Mouse (Mus musculus): Measurements from ENCODE around the gene Nup133. TPM values are rescaled to one million over a fixed set of nuclear protein-coding genes. Genes with fewer than 3 reads are reported as not detected.

Gene Nup133
- total and polyA plus RNA-seq, 3 experiments, result 49.6 to 58.1 (median 58.0) TPM

DNA sequence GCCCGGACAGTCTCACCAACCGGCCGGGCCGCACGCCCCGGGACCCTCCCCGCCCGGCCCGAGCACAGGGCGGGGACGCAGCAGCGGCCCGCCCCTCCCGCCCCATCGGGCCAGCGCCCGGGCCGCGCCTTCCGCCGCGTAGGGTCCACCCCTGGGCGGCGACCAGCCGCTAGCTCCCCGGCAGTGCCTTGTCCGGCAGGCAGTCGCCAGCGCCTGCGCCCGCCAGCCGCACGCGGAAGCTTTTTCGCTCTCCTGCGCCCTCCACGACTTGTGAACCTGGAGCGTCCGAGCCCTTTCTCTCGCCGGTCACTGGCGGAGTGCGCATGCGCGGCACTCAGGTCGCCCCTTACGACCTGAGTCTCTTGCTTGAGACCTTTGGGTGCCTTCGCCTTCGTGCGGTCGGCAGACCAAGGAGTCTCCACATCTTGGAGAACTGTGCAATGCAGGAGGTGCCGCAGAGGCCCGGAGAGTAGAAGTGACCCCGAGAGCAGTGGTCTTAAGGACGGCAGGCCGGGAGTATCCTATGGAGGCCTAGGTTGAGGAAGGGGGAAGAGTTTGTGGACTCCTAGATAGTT is 33.8 kb upstream of the Nup133 start, which contains the start of gene Abcb10:
Abcb10 (minus strand) TSS at position 297 of the 575 bp plus-strand sequence.
- Histone ChIP-seq H3K27ac (ENCODE audit: control insufficient read depth, low read depth, low read length) (peak within 1 kb of the TSS; percentile 76), H3K4me3 (ENCODE audit: control insufficient read depth in 1 of 2, insufficient read depth in 1 of 2, low read depth in 2 of 2, low read length in 2 of 2) (peak within 1 kb of the TSS; percentile 69 to 79), H3K9ac (ENCODE audit: control insufficient read depth, low read depth, low read length, poor library complexity, severe bottlenecking) (peak within 1 kb of the TSS; percentile 82), H3K9me3 (replicated peaks; ENCODE audit: insufficient read depth, low read length) (no peaks in the 10 kb centered on the region), H3K27me3 (ENCODE audit: control insufficient read depth in 1 of 2, insufficient read depth in 2 of 2, low read length in 2 of 2) (no peaks in the 10 kb centered on the region), H3K36me3 (ENCODE audit: control insufficient read depth in 1 of 2, insufficient read depth in 2 of 2, low read length in 2 of 2) (peaks cover 2 to 32% of the 10 kb centered on the region in 2 experiments; a peak in 2 of 4 replicates), H3K79me2 (ENCODE audit: control insufficient read depth, insufficient read depth, low read length, poor library complexity) (peaks cover 20% of the 10 kb centered on the region), H3K4me1 (ENCODE audit: control insufficient read depth in 1 of 2, insufficient read depth in 2 of 2, low read length in 2 of 2) (peaks cover 20 to 42% of the 10 kb centered on the region in 2 experiments)
- DNase-seq (ENCODE audit: low read depth, low spot score), result peak; percentile 90
- peak; percentile 91 for TF ChIP-seq NRF1 (IDR thresholded peaks at IDR 0.05; ENCODE audit: insufficient read depth, low read depth, low read length, poor library complexity, severe bottlenecking)
- no peak for TF ChIP-seq KAT2A (conservative IDR thresholded peaks at IDR 0.05; ENCODE audit: low read depth, low read length)
- no peak for TF ChIP-seq SIN3A (IDR thresholded peaks at IDR 0.05; ENCODE audit: low read length)
- TF ChIP-seq NELFE (IDR thresholded peaks at IDR 0.05; ENCODE audit: low read depth, low read length), result peak; percentile 77
- peak; percentile 30; the same call in 1 of the 2 replicates for TF ChIP-seq ETS1 (IDR thresholded peaks at IDR 0.05; ENCODE audit: low read depth, low read length)
- no peak; the same call in 1 of the 2 replicates for TF ChIP-seq TCF12 (IDR thresholded peaks at IDR 0.05; ENCODE audit: low read depth, low read length)
- TF ChIP-seq HCFC1 (IDR thresholded peaks at IDR 0.05; ENCODE audit: low read depth, low read length), result peak; percentile 63
- TF ChIP-seq POLR2AphosphoS2 (IDR thresholded peaks at IDR 0.05; ENCODE audit: low read length), result peak; percentile 61; the same call in 1 of the 2 replicates
- peak in 1 of 2 experiments; percentile 81 for TF ChIP-seq POLR2A (IDR thresholded peaks at IDR 0.05; ENCODE audit: control insufficient read depth in 1 of 2, insufficient read depth in 1 of 2, low read depth in 1 of 2, low read length in 2 of 2, poor library complexity in 1 of 2)
- TF ChIP-seq RCOR1 (IDR thresholded peaks at IDR 0.05; ENCODE audit: low read depth, low read length), result no peak
- no peak for TF ChIP-seq MEF2A (IDR thresholded peaks at IDR 0.05; ENCODE audit: extremely low read depth, insufficient replicate concordance, low read depth, low read length, poor library complexity, severe bottlenecking)
- TF ChIP-seq ELF1 (IDR thresholded peaks at IDR 0.05; ENCODE audit: low read depth, low read length), result peak; percentile 45

DNA sequence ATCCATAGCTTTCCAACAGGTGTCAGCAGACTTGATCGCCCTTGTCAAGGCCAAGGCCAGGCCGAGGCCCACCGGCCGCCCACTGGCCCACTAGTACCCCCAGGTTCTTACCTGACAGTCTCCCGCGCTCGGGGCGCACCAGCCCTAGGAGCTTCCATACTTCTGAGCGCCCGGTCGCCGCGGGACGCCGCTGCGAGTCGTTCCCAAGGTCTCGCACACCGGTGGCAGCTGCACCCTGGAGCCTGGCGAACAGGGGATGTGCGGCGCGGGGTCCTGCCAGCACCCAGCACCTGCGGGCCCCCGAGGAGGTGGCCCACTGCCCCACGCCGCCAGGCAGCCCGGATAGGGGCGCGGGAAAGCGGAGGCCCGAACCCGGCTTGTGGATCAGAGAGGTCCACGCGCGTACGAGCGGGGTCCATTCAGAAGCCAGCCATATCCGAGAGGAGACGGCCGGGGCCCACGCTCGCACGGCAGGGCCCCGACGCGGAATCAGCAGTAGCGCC is 33.3 kb upstream of the Nup133 start:
- H3K27me3 ChIP-seq (ENCODE audit: control insufficient read depth in 1 of 2, insufficient read depth in 2 of 2, low read length in 2 of 2), result no peaks in the 10 kb centered on the region
- peak; percentile 72 for DNase-seq (ENCODE audit: low read depth, low spot score)
- peaks cover 22 to 44% of the 10 kb centered on the region in 2 experiments for H3K4me1 ChIP-seq (ENCODE audit: control insufficient read depth in 1 of 2, insufficient read depth in 2 of 2, low read length in 2 of 2)
- peak overlapping the region; percentile 31 for H3K27ac ChIP-seq (ENCODE audit: control insufficient read depth, low read depth, low read length)
- TF ChIP-seq NRF1 (IDR thresholded peaks at IDR 0.05; ENCODE audit: insufficient read depth, low read depth, low read length, poor library complexity, severe bottlenecking) (no peak), CHD2 (IDR thresholded peaks at IDR 0.05; ENCODE audit: low read length) (no peak), MXI1 (IDR thresholded peaks at IDR 0.05; ENCODE audit: low read depth, low read length) (no peak), RCOR1 (IDR thresholded peaks at IDR 0.05; ENCODE audit: low read depth, low read length) (no peak), SIN3A (IDR thresholded peaks at IDR 0.05; ENCODE audit: low read length) (peak; percentile 10; the same call in 1 of the 2 replicates), GABPA (IDR thresholded peaks at IDR 0.05; ENCODE audit: low read depth, low read length) (no peak), JUND (IDR thresholded peaks at IDR 0.05; ENCODE audit: low read depth, low read length) (no peak), ZMIZ1 (IDR thresholded peaks at IDR 0.05; ENCODE audit: low read depth, low read length) (no peak), MAZ (IDR thresholded peaks at IDR 0.05; ENCODE audit: low read depth, low read length) (no peak)
- H3K36me3 ChIP-seq (ENCODE audit: control insufficient read depth in 1 of 2, insufficient read depth in 2 of 2, low read length in 2 of 2), result peaks cover 5 to 34% of the 10 kb centered on the region in 2 experiments; a peak in 3 of 4 replicates
- peak overlapping the region; percentile 69 to 79 for H3K4me3 ChIP-seq (ENCODE audit: control insufficient read depth in 1 of 2, insufficient read depth in 1 of 2, low read depth in 2 of 2, low read length in 2 of 2)
- peak overlapping the region; percentile 82 for H3K9ac ChIP-seq (ENCODE audit: control insufficient read depth, low read depth, low read length, poor library complexity, severe bottlenecking)
- H3K79me2 ChIP-seq (ENCODE audit: control insufficient read depth, insufficient read depth, low read length, poor library complexity), result peaks cover 22% of the 10 kb centered on the region
- no peaks in the 10 kb centered on the region for H3K9me3 ChIP-seq (replicated peaks; ENCODE audit: insufficient read depth, low read length)
